Mouse (Mus musculus) liver, adult 2 months (tissue): ENCODE measurements around the gene Stat4.

Experiments used
- CTCF ChIP-seq: fragments of 200-500 bp; IDR thresholded peaks from 2 replicates; pipeline ENCODE4 v1.5.1; 2011; ENCODE audit warnings: low read depth, low read length, control low read depth
- POLR2A ChIP-seq: fragments of 200-500 bp; IDR thresholded peaks from 2 replicates; pipeline ENCODE4 v1.6.1; 2011; ENCODE audit warnings: low read length, control low read depth; ENCODE audit not compliant: insufficient read depth; ENCODE audit errors: extremely low read depth

- no peak for TF ChIP-seq CTCF
- TF ChIP-seq POLR2A: no peak
Observed at GRCm38 (mm10) chr1:52008443-52008842, 21.5 kb downstream of the Stat4 start.
